Mouse (Mus musculus): Measurements from ENCODE around the gene Ddx5.

- TF ChIP-seq CTCF (IDR thresholded peaks at IDR 0.05) (no peak), POLR2A (IDR thresholded peaks at IDR 0.05; ENCODE audit: insufficient read depth, low read depth, low read length) (no peak)
Measured at GRCm38 (mm10) chr11:106818341-106818740, 29.4 kb upstream of the Ddx5 start.
